Mouse (Mus musculus): Measurements from ENCODE around the gene Nfam1.

- TF ChIP-seq CTCF (IDR thresholded peaks at IDR 0.05; ENCODE audit: low read depth) (no peak), EP300 (IDR thresholded peaks at IDR 0.05; ENCODE audit: low read depth) (no peak)
Observed at GRCm38 (mm10) chr15:82950246-82950645, 82.9 kb downstream of the Nfam1 start.
